Mouse (Mus musculus) thymus, adult 2 months (tissue): Measurements from ENCODE around the gene Actb.

ENCODE experiments used
- CTCF ChIP-seq: fragments of 200-500 bp; IDR thresholded peaks from 2 replicates; pipeline ENCODE4 v1.5.1; 2012; ENCODE audit warnings: mild to moderate bottlenecking, control low read depth, low read length, moderate library complexity, borderline replicate concordance; ENCODE audit not compliant: control insufficient read depth, poor library complexity, insufficient read depth; ENCODE audit errors: extremely low read depth
- POLR2A ChIP-seq: fragments of 200-500 bp; IDR thresholded peaks from 2 replicates; pipeline ENCODE4 v1.6.1; 2012; ENCODE audit warnings: mild to moderate bottlenecking, low read length, control low read depth, moderate library complexity; ENCODE audit not compliant: control insufficient read depth, poor library complexity, insufficient read depth; ENCODE audit errors: extremely low read depth

DNA sequence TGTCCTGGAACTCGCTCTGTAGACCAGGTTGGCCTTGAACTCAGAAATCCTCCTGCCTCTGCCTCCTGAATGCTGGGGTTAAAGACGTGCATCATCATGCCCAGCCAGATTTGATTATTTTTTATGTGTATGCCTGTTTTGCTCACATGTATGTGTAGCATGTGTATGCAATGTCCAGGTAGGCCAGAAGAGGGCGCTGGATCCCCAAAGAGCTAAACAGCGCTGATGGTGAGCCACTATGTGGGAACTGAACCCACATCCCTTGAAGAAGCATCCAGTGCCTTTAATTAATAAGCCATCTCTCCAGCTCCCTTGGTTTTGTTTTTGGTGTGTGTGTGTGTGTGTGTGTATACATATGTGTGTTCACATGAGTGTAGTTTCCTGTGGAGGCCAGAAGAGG, 50.1 kb downstream of the Actb start:
- TF ChIP-seq POLR2A (no peak), CTCF (no peak)
